Mouse (Mus musculus): ENCODE results near the gene Ppp4c. TPM values are rescaled to one million over a fixed set of nuclear protein-coding genes. Genes with fewer than 3 reads are reported as not detected.
A peak's percentile ranks its signal among the peaks of the same experiment; 100 is the strongest.

Gene Ppp4c
- polyA plus RNA-seq, 1 experiment from 2014 or later = 146 TPM

GRCm38 (mm10) chr7:126773351-126773750 lies 18.9 kb downstream of the Ppp4c start:
- Histone ChIP-seq H3K4me3 (ENCODE audit: control insufficient read depth in 1 of 2, insufficient read depth in 1 of 2, low read depth in 1 of 2, low read length in 2 of 2) (no peak overlapping the region), H3K27me3 (ENCODE audit: control insufficient read depth, insufficient read depth, low read length) (no peaks in the 10 kb centered on the region), H3K9me3 (ENCODE audit: control insufficient read depth, low read length) (no peaks in the 10 kb centered on the region), H3K4me1 (ENCODE audit: control insufficient read depth in 2 of 2, insufficient read depth in 2 of 2, low read length in 2 of 2) (peaks cover 11 to 19% of the 10 kb centered on the region in 2 experiments), H3K9ac (ENCODE audit: low read length) (no peak overlapping the region), H3K27ac (replicated peaks in 1 of 2; ENCODE audit: control insufficient read depth in 1 of 2, insufficient read depth in 1 of 2, low read depth in 2 of 2, low read length in 2 of 2) (no peak overlapping the region), H3K36me3 (ENCODE audit: control insufficient read depth, insufficient read depth, low read length) (peaks cover 59% of the 10 kb centered on the region), H3K4me2 (ENCODE audit: low read length) (no peak overlapping the region)
- 75% methylated on average over 2 of the region's 2 CpGs for WGBS
- no peak for ATAC-seq (ENCODE audit: insufficient number of reproducible peaks, insufficient read depth, low FRiP score, low read depth)

DNA sequence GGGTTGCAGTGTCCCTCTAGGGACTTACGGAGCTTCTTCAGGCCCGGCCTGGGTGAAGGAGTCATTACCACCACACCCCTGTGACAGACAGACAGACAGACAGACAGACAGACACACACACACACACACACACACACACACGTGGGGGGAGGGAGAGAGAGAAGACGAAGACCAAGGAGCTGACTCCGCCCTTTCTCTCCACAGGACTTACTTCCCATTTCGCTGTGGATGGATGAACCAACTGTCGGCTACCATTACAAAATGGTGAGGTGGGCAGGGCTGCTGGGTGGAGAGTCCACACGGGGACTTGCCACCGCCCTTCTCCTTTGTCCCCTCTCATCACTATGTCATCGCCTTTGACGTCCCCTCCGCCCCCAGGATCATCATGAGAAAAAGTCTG lies 21.5 kb downstream of the Ppp4c start:
- no peak overlapping the region for H3K4me3 ChIP-seq (ENCODE audit: control insufficient read depth in 1 of 2, insufficient read depth in 1 of 2, low read depth in 1 of 2, low read length in 2 of 2)
- H3K4me1 ChIP-seq (ENCODE audit: control insufficient read depth in 2 of 2, insufficient read depth in 2 of 2, low read length in 2 of 2) = peaks cover under 1% of the 10 kb centered on the region in 2 experiments; a peak in 2 of 4 replicates
- H3K9me3 ChIP-seq (ENCODE audit: control insufficient read depth, low read length) = no peaks in the 10 kb centered on the region
- H3K27me3 ChIP-seq (ENCODE audit: control insufficient read depth, insufficient read depth, low read length) = no peaks in the 10 kb centered on the region
- H3K36me3 ChIP-seq (ENCODE audit: control insufficient read depth, insufficient read depth, low read length) = peaks cover 77% of the 10 kb centered on the region
- no peak for ATAC-seq (ENCODE audit: insufficient number of reproducible peaks, insufficient read depth, low FRiP score, low read depth)
- 81% methylated on average over 12 of the region's 12 CpGs for WGBS
- no peak overlapping the region for H3K4me2 ChIP-seq (ENCODE audit: low read length)
- H3K9ac ChIP-seq (ENCODE audit: low read length) = no peak overlapping the region
- no peak overlapping the region for H3K27ac ChIP-seq (replicated peaks in 1 of 2; ENCODE audit: control insufficient read depth in 1 of 2, insufficient read depth in 1 of 2, low read depth in 2 of 2, low read length in 2 of 2)

DNA sequence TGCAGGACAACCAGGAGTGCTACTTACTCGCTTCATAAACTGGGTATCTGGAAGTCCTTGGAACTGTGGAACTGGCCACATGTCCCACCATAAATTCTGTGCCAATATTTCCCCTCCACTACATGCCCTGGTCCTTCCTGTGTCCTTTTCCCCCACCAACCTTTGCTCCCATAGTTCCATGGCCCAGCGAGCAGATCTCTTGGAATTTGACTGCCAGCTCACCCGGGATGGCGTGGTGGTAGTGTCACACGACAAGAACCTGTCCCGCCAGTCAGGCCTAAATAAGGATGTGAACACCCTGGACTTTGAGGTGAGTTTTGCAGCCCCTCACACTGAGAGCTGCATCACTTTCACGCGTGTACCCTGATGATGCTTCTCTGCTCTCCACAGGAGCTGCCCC lies 25.3 kb downstream of the Ppp4c start:
- Histone ChIP-seq H3K9ac (ENCODE audit: low read length) (no peak overlapping the region), H3K9me3 (ENCODE audit: control insufficient read depth, low read length) (no peaks in the 10 kb centered on the region), H3K27ac (replicated peaks in 1 of 2; ENCODE audit: control insufficient read depth in 1 of 2, insufficient read depth in 1 of 2, low read depth in 2 of 2, low read length in 2 of 2) (no peak overlapping the region), H3K4me3 (ENCODE audit: control insufficient read depth in 1 of 2, insufficient read depth in 1 of 2, low read depth in 1 of 2, low read length in 2 of 2) (no peak overlapping the region), H3K4me1 (ENCODE audit: control insufficient read depth in 2 of 2, insufficient read depth in 2 of 2, low read length in 2 of 2) (peaks cover 4 to 12% of the 10 kb centered on the region in 2 experiments; a peak in 3 of 4 replicates), H3K36me3 (ENCODE audit: control insufficient read depth, insufficient read depth, low read length) (peaks cover 98% of the 10 kb centered on the region), H3K27me3 (ENCODE audit: control insufficient read depth, insufficient read depth, low read length) (no peaks in the 10 kb centered on the region), H3K4me2 (ENCODE audit: low read length) (no peak overlapping the region)
- 85% methylated on average over 8 of the region's 8 CpGs for WGBS
- ATAC-seq (ENCODE audit: insufficient number of reproducible peaks, insufficient read depth, low FRiP score, low read depth) = no peak

DNA sequence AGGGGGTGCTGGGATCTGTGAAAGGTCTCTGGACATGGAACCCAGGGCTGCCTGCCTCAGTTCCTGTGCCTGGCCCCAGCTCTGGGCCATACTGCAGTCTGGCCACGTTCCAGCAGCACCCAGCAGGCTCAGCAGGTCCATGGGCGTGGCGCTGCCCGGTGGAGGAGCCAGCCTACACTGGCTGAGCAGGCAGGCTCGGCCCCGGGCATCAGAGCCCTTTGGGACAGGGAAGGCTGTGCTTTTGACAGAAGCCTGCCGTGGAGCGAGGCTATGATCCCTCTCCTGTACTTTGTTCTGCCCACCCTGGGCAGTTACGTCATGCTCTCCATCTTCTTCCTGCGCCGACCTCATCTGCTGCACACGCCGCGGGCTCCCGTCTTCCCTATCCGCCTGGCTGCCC lies 26.1 kb downstream of the Ppp4c start, which contains the start of gene Gdpd3:
Gdpd3 (plus strand) TSS at position 134 of the 400 bp plus-strand sequence.
- Histone ChIP-seq H3K4me1 (ENCODE audit: control insufficient read depth in 2 of 2, insufficient read depth in 2 of 2, low read length in 2 of 2) (peaks cover 11 to 20% of the 10 kb centered on the region in 2 experiments), H3K4me2 (ENCODE audit: low read length) (no peak within 1 kb of the TSS), H3K27ac (replicated peaks in 1 of 2; ENCODE audit: control insufficient read depth in 1 of 2, insufficient read depth in 1 of 2, low read depth in 2 of 2, low read length in 2 of 2) (no peak within 1 kb of the TSS), H3K27me3 (ENCODE audit: control insufficient read depth, insufficient read depth, low read length) (no peaks in the 10 kb centered on the region), H3K9ac (ENCODE audit: low read length) (no peak within 1 kb of the TSS), H3K36me3 (ENCODE audit: control insufficient read depth, insufficient read depth, low read length) (peaks cover 93% of the 10 kb centered on the region), H3K9me3 (ENCODE audit: control insufficient read depth, low read length) (no peaks in the 10 kb centered on the region), H3K4me3 (ENCODE audit: control insufficient read depth in 1 of 2, insufficient read depth in 1 of 2, low read depth in 1 of 2, low read length in 2 of 2) (no peak within 1 kb of the TSS)
- 93% methylated on average over 16 of the region's 16 CpGs for WGBS
- ATAC-seq (ENCODE audit: insufficient number of reproducible peaks, insufficient read depth, low FRiP score, low read depth) = no peak

DNA sequence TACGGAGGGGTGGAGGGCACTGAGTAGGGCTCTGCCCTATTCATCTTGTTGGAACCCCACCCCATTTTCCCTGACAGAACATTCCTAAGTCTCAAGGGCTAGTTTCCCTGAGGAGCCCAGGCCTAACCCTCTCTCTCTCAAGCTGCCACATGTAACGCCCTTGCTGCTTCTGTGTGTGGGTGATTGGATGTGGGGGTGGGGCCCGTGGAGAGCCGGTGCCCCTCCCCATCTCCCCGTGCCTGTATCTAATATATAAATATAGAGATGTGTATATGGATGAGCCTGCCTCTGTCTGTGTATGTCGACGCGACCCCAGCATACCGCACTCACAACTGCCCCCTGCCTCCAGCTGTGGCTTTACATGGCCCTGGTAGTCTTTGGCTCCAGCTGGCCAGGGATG lies 26.8 kb downstream of the Ppp4c start:
- H3K27ac ChIP-seq (replicated peaks in 1 of 2; ENCODE audit: control insufficient read depth in 1 of 2, insufficient read depth in 1 of 2, low read depth in 2 of 2, low read length in 2 of 2) = no peak overlapping the region
- no peaks in the 10 kb centered on the region for H3K9me3 ChIP-seq (ENCODE audit: control insufficient read depth, low read length)
- H3K27me3 ChIP-seq (ENCODE audit: control insufficient read depth, insufficient read depth, low read length) = no peaks in the 10 kb centered on the region
- no peak overlapping the region for H3K4me3 ChIP-seq (ENCODE audit: control insufficient read depth in 1 of 2, insufficient read depth in 1 of 2, low read depth in 1 of 2, low read length in 2 of 2)
- H3K4me1 ChIP-seq (ENCODE audit: control insufficient read depth in 2 of 2, insufficient read depth in 2 of 2, low read length in 2 of 2) = peaks cover 17 to 27% of the 10 kb centered on the region in 2 experiments
- no peak for ATAC-seq (ENCODE audit: insufficient number of reproducible peaks, insufficient read depth, low FRiP score, low read depth)
- no peak overlapping the region for H3K9ac ChIP-seq (ENCODE audit: low read length)
- WGBS = 86% methylated on average over 9 of the region's 9 CpGs
- H3K36me3 ChIP-seq (ENCODE audit: control insufficient read depth, insufficient read depth, low read length) = peaks cover 87% of the 10 kb centered on the region
- no peak overlapping the region for H3K4me2 ChIP-seq (ENCODE audit: low read length)

GRCm38 (mm10) chr7:126762471-126763008 lies 29.8 kb downstream of the Ppp4c start:
- Histone ChIP-seq H3K27ac (replicated peaks in 1 of 2; ENCODE audit: control insufficient read depth in 1 of 2, insufficient read depth in 1 of 2, low read depth in 2 of 2, low read length in 2 of 2) (0 out of 4 replicates have a peak overlapping the region, but pooled peaks of 1 of the 2 experiments have one; percentile 14), H3K9me3 (ENCODE audit: control insufficient read depth, low read length) (no peaks in the 10 kb centered on the region), H3K36me3 (ENCODE audit: control insufficient read depth, insufficient read depth, low read length) (peaks cover 57% of the 10 kb centered on the region), H3K4me1 (ENCODE audit: control insufficient read depth in 2 of 2, insufficient read depth in 2 of 2, low read length in 2 of 2) (peaks cover 18 to 31% of the 10 kb centered on the region in 2 experiments), H3K9ac (ENCODE audit: low read length) (peak overlapping the region; percentile 5; the same call in 1 of the 2 replicates), H3K4me2 (ENCODE audit: low read length) (no peak overlapping the region), H3K27me3 (ENCODE audit: control insufficient read depth, insufficient read depth, low read length) (no peaks in the 10 kb centered on the region), H3K4me3 (ENCODE audit: control insufficient read depth in 1 of 2, insufficient read depth in 1 of 2, low read depth in 1 of 2, low read length in 2 of 2) (no peak overlapping the region)
- WGBS = 40% methylated on average over 17 of the region's 17 CpGs
- ATAC-seq (ENCODE audit: insufficient number of reproducible peaks, insufficient read depth, low FRiP score, low read depth) = no peak

DNA sequence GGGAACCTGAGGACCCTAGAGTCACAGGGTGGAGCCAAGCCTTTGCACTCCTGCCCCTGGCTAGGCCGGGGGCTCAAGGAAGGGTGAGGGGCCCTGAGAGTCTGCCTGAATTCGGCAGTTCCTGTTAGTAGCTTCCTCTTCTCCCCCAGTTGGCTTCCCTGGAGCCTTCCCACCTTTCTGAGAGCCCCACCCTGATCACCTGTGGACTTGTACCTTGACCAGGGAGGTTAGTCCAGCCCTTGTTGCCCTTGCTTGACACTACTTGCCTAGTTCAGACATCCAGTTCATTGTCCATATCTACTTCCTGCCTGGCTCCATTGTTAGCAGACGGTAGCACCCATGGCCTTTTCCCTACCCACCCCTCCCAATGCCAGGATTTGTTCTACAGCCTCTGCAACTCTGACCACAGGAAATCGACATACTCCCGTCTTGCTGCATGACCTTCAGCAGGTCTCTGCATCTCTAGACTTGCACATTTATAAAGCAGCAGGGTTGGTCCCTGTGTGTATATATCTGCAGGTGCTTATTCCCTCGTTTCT lies 30.7 kb downstream of the Ppp4c start:
- Histone ChIP-seq H3K27me3 (ENCODE audit: control insufficient read depth, insufficient read depth, low read length) (no peaks in the 10 kb centered on the region), H3K9me3 (ENCODE audit: control insufficient read depth, low read length) (no peaks in the 10 kb centered on the region), H3K9ac (ENCODE audit: low read length) (peak overlapping the region; percentile 94; the same call in 1 of the 2 replicates), H3K27ac (replicated peaks in 1 of 2; ENCODE audit: control insufficient read depth in 1 of 2, insufficient read depth in 1 of 2, low read depth in 2 of 2, low read length in 2 of 2) (peak overlapping the region; percentile 29 to 95), H3K4me2 (ENCODE audit: low read length) (peak overlapping the region; percentile 97), H3K4me1 (ENCODE audit: control insufficient read depth in 2 of 2, insufficient read depth in 2 of 2, low read length in 2 of 2) (peaks cover 18 to 31% of the 10 kb centered on the region in 2 experiments), H3K4me3 (ENCODE audit: control insufficient read depth in 1 of 2, insufficient read depth in 1 of 2, low read depth in 1 of 2, low read length in 2 of 2) (no peak overlapping the region), H3K36me3 (ENCODE audit: control insufficient read depth, insufficient read depth, low read length) (peaks cover 47% of the 10 kb centered on the region)
- WGBS = 56% methylated on average over 6 of the region's 6 CpGs
- ATAC-seq (ENCODE audit: insufficient number of reproducible peaks, insufficient read depth, low FRiP score, low read depth) = no peak
